Mouse (Mus musculus) mesoderm, embryonic 11.5 days (tissue): ENCODE results near the gene Upk3bl.

Experiments used
- DNase-seq: peaks from one replicate; pipeline ENCODE4 v3.0.0-alpha.2; 2012; ENCODE audit warnings: low read depth, low spot score

Gene Upk3bl

GRCm38 (mm10) chr5:136054301-136055077 lies at the start of gene Upk3bl:
Upk3bl (plus strand) TSS chr5:136054492.
- DNase-seq = no peak

GRCm38 (mm10) chr5:136004537-136004936 lies 49.8 kb upstream of the Upk3bl start:
- DNase-seq = no peak

- no peak for DNase-seq
Observed at GRCm38 (mm10) chr5:136007745-136008144, 46.5 kb upstream of the Upk3bl start.

GRCm38 (mm10) chr5:136014877-136015276 lies 39.4 kb upstream of the Upk3bl start:
- DNase-seq = no peak

- no peak for DNase-seq
Observed at GRCm38 (mm10) chr5:136015586-136015985, 38.7 kb upstream of the Upk3bl start.

- no peak for DNase-seq
Observed at GRCm38 (mm10) chr5:136016014-136016876, 38.0 kb upstream of the Upk3bl start.

GRCm38 (mm10) chr5:136017262-136017661 lies 37.0 kb upstream of the Upk3bl start:
- DNase-seq = no peak

- DNase-seq = no peak
Observed at GRCm38 (mm10) chr5:136018726-136019125, 35.6 kb upstream of the Upk3bl start.

- DNase-seq = no peak
Observed at GRCm38 (mm10) chr5:136019907-136020306, 34.4 kb upstream of the Upk3bl start.

- DNase-seq = no peak
Observed at GRCm38 (mm10) chr5:136025712-136026111, 28.6 kb upstream of the Upk3bl start.

- DNase-seq = no peak
Observed at GRCm38 (mm10) chr5:136026859-136027258, 27.4 kb upstream of the Upk3bl start.

GRCm38 (mm10) chr5:136027612-136028311 lies 26.5 kb upstream of the Upk3bl start:
- no peak for DNase-seq

- no peak for DNase-seq
Observed at GRCm38 (mm10) chr5:136034868-136035267, 19.4 kb upstream of the Upk3bl start.

GRCm38 (mm10) chr5:136035285-136035684 lies 19.0 kb upstream of the Upk3bl start:
- DNase-seq = no peak

- no peak for DNase-seq
Observed at GRCm38 (mm10) chr5:136036667-136037066, 17.6 kb upstream of the Upk3bl start.

- DNase-seq = no peak
Observed at GRCm38 (mm10) chr5:136038258-136039214, 15.8 kb upstream of the Upk3bl start, which contains the start of gene Upk3b. Upk3b (plus strand) TSS chr5:136038496.

- no peak for DNase-seq
Observed at GRCm38 (mm10) chr5:136040210-136040609, 14.1 kb upstream of the Upk3bl start.

GRCm38 (mm10) chr5:136041260-136041659 lies 13.0 kb upstream of the Upk3bl start:
- DNase-seq = no peak

- no peak for DNase-seq
Observed at GRCm38 (mm10) chr5:136041666-136042065, 12.6 kb upstream of the Upk3bl start.

- DNase-seq = no peak
Observed at GRCm38 (mm10) chr5:136044865-136045264, 9.4 kb upstream of the Upk3bl start.

GRCm38 (mm10) chr5:136045408-136045807 lies 8.9 kb upstream of the Upk3bl start:
- no peak for DNase-seq
